Mouse (Mus musculus) erythroblast, embryonic 14.5 days (primary cell): Measurements from ENCODE around the gene Galk1. TPM values are rescaled to one million over a fixed set of nuclear protein-coding genes. Genes with fewer than 3 reads are reported as not detected.

ENCODE experiments used
- H3K27me3 ChIP-seq: 2 replicates; pipeline ENCODE4 v1.6.1; 2012; ENCODE audit warnings: inconsistent platforms; ENCODE audit not compliant: control insufficient read depth
- H3K36me3 ChIP-seq: 2 replicates; pipeline ENCODE4 v1.6.1; 2012; ENCODE audit warnings: mild to moderate bottlenecking, inconsistent platforms; ENCODE audit not compliant: control insufficient read depth
- H3K4me1 ChIP-seq: 2 replicates; pipeline ENCODE4 v1.6.1; 2012; ENCODE audit warnings: inconsistent platforms; ENCODE audit not compliant: control insufficient read depth
- H3K4me3 ChIP-seq: replicated peaks from 2 replicates; pipeline ENCODE3; 2012; ENCODE audit warnings: moderate library complexity, mild to moderate bottlenecking, inconsistent platforms
- H3K9me3 ChIP-seq: 2 replicates; pipeline ENCODE4 v1.6.1; 2012; ENCODE audit warnings: low read length, inconsistent platforms, mixed read lengths; ENCODE audit not compliant: control insufficient read depth
- GATA1 ChIP-seq: IDR thresholded peaks from 2 replicates; pipeline ENCODE4 v1.6.1; 2012; ENCODE audit warnings: low read length, inconsistent platforms, mixed read lengths
- TAL1 ChIP-seq: IDR thresholded peaks from 3 replicates; pipeline ENCODE4 v1.6.1; 2012; ENCODE audit warnings: low read length, inconsistent platforms, mixed read lengths
- polyA plus RNA-seq: library from polyadenylated mRNA; stranded (reverse); fragments of >175 nt; gene quantifications from 2 replicates; pipeline ENCODE4 v1.2.3, GENCODE M21; 2012

Gene Galk1
- polyA plus RNA-seq, 1 experiment: 1.9 TPM

- peaks cover 11% of the 10 kb centered on the region for H3K27me3 ChIP-seq
- no peak overlapping the region for H3K4me3 ChIP-seq
- no peaks in the 10 kb centered on the region for H3K36me3 ChIP-seq
- peaks cover 10% of the 10 kb centered on the region for H3K4me1 ChIP-seq
- H3K9me3 ChIP-seq: no peaks in the 10 kb centered on the region
- no peak for TF ChIP-seq TAL1
- TF ChIP-seq GATA1: no peak
These were observed 14.9 kb downstream of the Galk1 start for GRCm38 (mm10) chr11:115997662-115998061.

- Histone ChIP-seq H3K9me3 (no peaks in the 10 kb centered on the region), H3K36me3 (no peaks in the 10 kb centered on the region), H3K27me3 (peaks cover 14% of the 10 kb centered on the region), H3K4me3 (no peak overlapping the region), H3K4me1 (peaks cover 10% of the 10 kb centered on the region)
- no peak for TF ChIP-seq GATA1
- TF ChIP-seq TAL1: no peak
These were observed 15.5 kb downstream of the Galk1 start for GRCm38 (mm10) chr11:115997047-115997446.

GRCm38 (mm10) chr11:115995256-115995655, 17.3 kb downstream of the Galk1 start:
- no peaks in the 10 kb centered on the region for H3K9me3 ChIP-seq
- peaks cover 14% of the 10 kb centered on the region for H3K4me1 ChIP-seq
- no peak overlapping the region for H3K4me3 ChIP-seq
- no peaks in the 10 kb centered on the region for H3K36me3 ChIP-seq
- H3K27me3 ChIP-seq: peaks cover 12% of the 10 kb centered on the region
- TF ChIP-seq TAL1: no peak
- no peak for TF ChIP-seq GATA1

- Histone ChIP-seq H3K9me3 (no peaks in the 10 kb centered on the region), H3K36me3 (no peaks in the 10 kb centered on the region), H3K4me3 (no peak overlapping the region), H3K27me3 (peaks cover 19% of the 10 kb centered on the region), H3K4me1 (peaks cover 12% of the 10 kb centered on the region)
- TF ChIP-seq GATA1 (no peak), TAL1 (no peak)
These were observed 20.4 kb downstream of the Galk1 start for GRCm38 (mm10) chr11:115992098-115992497.

GRCm38 (mm10) chr11:115989686-115990085, 22.8 kb downstream of the Galk1 start:
- H3K27me3 ChIP-seq: peaks cover 23% of the 10 kb centered on the region
- TF ChIP-seq GATA1 (no peak), TAL1 (no peak)
- H3K4me1 ChIP-seq: peaks cover 12% of the 10 kb centered on the region
- peak overlapping the region; percentile 40 for H3K4me3 ChIP-seq
- no peaks in the 10 kb centered on the region for H3K36me3 ChIP-seq
- H3K9me3 ChIP-seq: no peaks in the 10 kb centered on the region

GRCm38 (mm10) chr11:115983291-115983690, 29.2 kb downstream of the Galk1 start:
- TF ChIP-seq TAL1: no peak
- TF ChIP-seq GATA1: no peak
- Histone ChIP-seq H3K36me3 (no peaks in the 10 kb centered on the region), H3K27me3 (peaks cover 16% of the 10 kb centered on the region), H3K4me1 (no peaks in the 10 kb centered on the region), H3K9me3 (no peaks in the 10 kb centered on the region), H3K4me3 (no peak overlapping the region)

GRCm38 (mm10) chr11:115982472-115982871, 30.0 kb downstream of the Galk1 start:
- H3K36me3 ChIP-seq: no peaks in the 10 kb centered on the region
- H3K9me3 ChIP-seq: no peaks in the 10 kb centered on the region
- H3K4me3 ChIP-seq: no peak overlapping the region
- TF ChIP-seq TAL1 (no peak), GATA1 (no peak)
- H3K4me1 ChIP-seq: no peaks in the 10 kb centered on the region
- H3K27me3 ChIP-seq: peaks cover 23% of the 10 kb centered on the region

GRCm38 (mm10) chr11:115975544-115975943, 37.0 kb downstream of the Galk1 start:
- no peaks in the 10 kb centered on the region for H3K9me3 ChIP-seq
- H3K4me1 ChIP-seq: peaks cover 4% of the 10 kb centered on the region; the same call in 1 of the 2 replicates
- peaks cover 65% of the 10 kb centered on the region for H3K27me3 ChIP-seq
- no peaks in the 10 kb centered on the region for H3K36me3 ChIP-seq
- TF ChIP-seq TAL1 (no peak), GATA1 (no peak)
- no peak overlapping the region for H3K4me3 ChIP-seq

GRCm38 (mm10) chr11:115975083-115975420, 37.5 kb downstream of the Galk1 start:
- Histone ChIP-seq H3K4me1 (peaks cover 4% of the 10 kb centered on the region; the same call in 1 of the 2 replicates), H3K9me3 (no peaks in the 10 kb centered on the region), H3K36me3 (no peaks in the 10 kb centered on the region), H3K4me3 (no peak overlapping the region), H3K27me3 (peaks cover 63% of the 10 kb centered on the region)
- no peak for TF ChIP-seq GATA1
- no peak for TF ChIP-seq TAL1
